Mouse (Mus musculus): ENCODE measurements around the gene Myo6. TPM values are rescaled to one million over a fixed set of nuclear protein-coding genes. Genes with fewer than 3 reads are reported as not detected.

The Myo6 gene
- polyA plus RNA-seq, 1 experiment: 0.11 TPM

GRCm38 (mm10) chr9:80191240-80191639, 26.4 kb downstream of the Myo6 start:
- Histone ChIP-seq H3K4me1 (ENCODE audit: control insufficient read depth) (no peaks in the 10 kb centered on the region), H3K36me3 (ENCODE audit: control insufficient read depth) (no peaks in the 10 kb centered on the region), H3K9me3 (ENCODE audit: control insufficient read depth, low read length) (no peaks in the 10 kb centered on the region), H3K4me3 (replicated peaks) (no peak overlapping the region), H3K27me3 (ENCODE audit: control insufficient read depth) (no peaks in the 10 kb centered on the region)
- TF ChIP-seq TAL1 (IDR thresholded peaks at IDR 0.05; ENCODE audit: low read length) (no peak), GATA1 (IDR thresholded peaks at IDR 0.05; ENCODE audit: low read length) (no peak)

- TF ChIP-seq GATA1 (IDR thresholded peaks at IDR 0.05; ENCODE audit: low read length): no peak
- TF ChIP-seq TAL1 (IDR thresholded peaks at IDR 0.05; ENCODE audit: low read length): no peak
- H3K4me3 ChIP-seq (replicated peaks): no peak overlapping the region
- H3K9me3 ChIP-seq (ENCODE audit: control insufficient read depth, low read length): no peaks in the 10 kb centered on the region
- H3K27me3 ChIP-seq (ENCODE audit: control insufficient read depth): no peaks in the 10 kb centered on the region
- H3K4me1 ChIP-seq (ENCODE audit: control insufficient read depth): no peaks in the 10 kb centered on the region
- no peaks in the 10 kb centered on the region for H3K36me3 ChIP-seq (ENCODE audit: control insufficient read depth)
These were observed 27.5 kb downstream of the Myo6 start for GRCm38 (mm10) chr9:80192324-80192723.

GRCm38 (mm10) chr9:80194446-80194845, 29.6 kb downstream of the Myo6 start:
- no peak for TF ChIP-seq TAL1 (IDR thresholded peaks at IDR 0.05; ENCODE audit: low read length)
- no peaks in the 10 kb centered on the region for H3K9me3 ChIP-seq (ENCODE audit: control insufficient read depth, low read length)
- H3K27me3 ChIP-seq (ENCODE audit: control insufficient read depth): no peaks in the 10 kb centered on the region
- no peak overlapping the region for H3K4me3 ChIP-seq (replicated peaks)
- H3K36me3 ChIP-seq (ENCODE audit: control insufficient read depth): no peaks in the 10 kb centered on the region
- no peaks in the 10 kb centered on the region for H3K4me1 ChIP-seq (ENCODE audit: control insufficient read depth)

GRCm38 (mm10) chr9:80196161-80196560, 31.3 kb downstream of the Myo6 start:
- Histone ChIP-seq H3K4me3 (replicated peaks) (no peak overlapping the region), H3K9me3 (ENCODE audit: control insufficient read depth, low read length) (no peaks in the 10 kb centered on the region), H3K36me3 (ENCODE audit: control insufficient read depth) (no peaks in the 10 kb centered on the region), H3K27me3 (ENCODE audit: control insufficient read depth) (no peaks in the 10 kb centered on the region), H3K4me1 (ENCODE audit: control insufficient read depth) (no peaks in the 10 kb centered on the region)
- TF ChIP-seq TAL1 (IDR thresholded peaks at IDR 0.05; ENCODE audit: low read length) (no peak), GATA1 (IDR thresholded peaks at IDR 0.05; ENCODE audit: low read length) (no peak)

GRCm38 (mm10) chr9:80197233-80197632, 32.4 kb downstream of the Myo6 start:
- Histone ChIP-seq H3K36me3 (ENCODE audit: control insufficient read depth) (no peaks in the 10 kb centered on the region), H3K9me3 (ENCODE audit: control insufficient read depth, low read length) (no peaks in the 10 kb centered on the region), H3K4me1 (ENCODE audit: control insufficient read depth) (no peaks in the 10 kb centered on the region), H3K4me3 (replicated peaks) (no peak overlapping the region), H3K27me3 (ENCODE audit: control insufficient read depth) (no peaks in the 10 kb centered on the region)
- TF ChIP-seq GATA1 (IDR thresholded peaks at IDR 0.05; ENCODE audit: low read length) (no peak), TAL1 (IDR thresholded peaks at IDR 0.05; ENCODE audit: low read length) (no peak)

- TF ChIP-seq TAL1 (IDR thresholded peaks at IDR 0.05; ENCODE audit: low read length): no peak
- TF ChIP-seq GATA1 (IDR thresholded peaks at IDR 0.05; ENCODE audit: low read length): no peak
- H3K4me1 ChIP-seq (ENCODE audit: control insufficient read depth): no peaks in the 10 kb centered on the region
- no peak overlapping the region for H3K4me3 ChIP-seq (replicated peaks)
- no peaks in the 10 kb centered on the region for H3K9me3 ChIP-seq (ENCODE audit: control insufficient read depth, low read length)
- no peaks in the 10 kb centered on the region for H3K27me3 ChIP-seq (ENCODE audit: control insufficient read depth)
- no peaks in the 10 kb centered on the region for H3K36me3 ChIP-seq (ENCODE audit: control insufficient read depth)
These were observed 36.0 kb downstream of the Myo6 start for GRCm38 (mm10) chr9:80200855-80201254.

GRCm38 (mm10) chr9:80202374-80203060, 37.7 kb downstream of the Myo6 start:
- Histone ChIP-seq H3K9me3 (ENCODE audit: control insufficient read depth, low read length) (no peaks in the 10 kb centered on the region), H3K27me3 (ENCODE audit: control insufficient read depth) (no peaks in the 10 kb centered on the region), H3K4me1 (ENCODE audit: control insufficient read depth) (no peaks in the 10 kb centered on the region), H3K36me3 (ENCODE audit: control insufficient read depth) (no peaks in the 10 kb centered on the region), H3K4me3 (replicated peaks) (no peak overlapping the region)
- no peak for TF ChIP-seq GATA1 (IDR thresholded peaks at IDR 0.05; ENCODE audit: low read length)
- no peak for TF ChIP-seq TAL1 (IDR thresholded peaks at IDR 0.05; ENCODE audit: low read length)

- no peak for TF ChIP-seq GATA1 (IDR thresholded peaks at IDR 0.05; ENCODE audit: low read length)
- no peaks in the 10 kb centered on the region for H3K27me3 ChIP-seq (ENCODE audit: control insufficient read depth)
- no peaks in the 10 kb centered on the region for H3K36me3 ChIP-seq (ENCODE audit: control insufficient read depth)
- no peak overlapping the region for H3K4me3 ChIP-seq (replicated peaks)
- no peaks in the 10 kb centered on the region for H3K4me1 ChIP-seq (ENCODE audit: control insufficient read depth)
- no peaks in the 10 kb centered on the region for H3K9me3 ChIP-seq (ENCODE audit: control insufficient read depth, low read length)
These were observed 43.9 kb downstream of the Myo6 start for GRCm38 (mm10) chr9:80208681-80209080.

GRCm38 (mm10) chr9:80209459-80209858, 44.6 kb downstream of the Myo6 start:
- H3K27me3 ChIP-seq (ENCODE audit: control insufficient read depth): no peaks in the 10 kb centered on the region
- H3K9me3 ChIP-seq (ENCODE audit: control insufficient read depth, low read length): no peaks in the 10 kb centered on the region
- no peak overlapping the region for H3K4me3 ChIP-seq (replicated peaks)
- TF ChIP-seq GATA1 (IDR thresholded peaks at IDR 0.05; ENCODE audit: low read length): no peak
- no peak for TF ChIP-seq TAL1 (IDR thresholded peaks at IDR 0.05; ENCODE audit: low read length)
- no peaks in the 10 kb centered on the region for H3K36me3 ChIP-seq (ENCODE audit: control insufficient read depth)
- H3K4me1 ChIP-seq (ENCODE audit: control insufficient read depth): no peaks in the 10 kb centered on the region

- no peak overlapping the region for H3K4me3 ChIP-seq (replicated peaks)
These were observed 45.3 kb downstream of the Myo6 start for GRCm38 (mm10) chr9:80210096-80210495.

More at GRCm38 (mm10) chr9:80210096-80210495, 45.3 kb downstream of the Myo6 start:
- Histone ChIP-seq H3K27me3 (ENCODE audit: control insufficient read depth) (no peaks in the 10 kb centered on the region), H3K9me3 (ENCODE audit: control insufficient read depth, low read length) (no peaks in the 10 kb centered on the region), H3K36me3 (ENCODE audit: control insufficient read depth) (no peaks in the 10 kb centered on the region), H3K4me1 (ENCODE audit: control insufficient read depth) (no peaks in the 10 kb centered on the region)
- TF ChIP-seq GATA1 (IDR thresholded peaks at IDR 0.05; ENCODE audit: low read length) (no peak), TAL1 (IDR thresholded peaks at IDR 0.05; ENCODE audit: low read length) (no peak)

Data from erythroblast, embryonic 14.5 days (primary cell).